Mouse (Mus musculus) gastrocnemius, postnatal 14 days (tissue): ENCODE results near the gene Serpinf2. TPM values are rescaled to one million over a fixed set of nuclear protein-coding genes. Genes with fewer than 3 reads are reported as not detected.
"Not testable (repeated sequence)": the region's sequence is repeated elsewhere in the genome, so short reads cannot be mapped to it uniquely, and the experiment has no call there.

Source experiments
- DNase-seq: peaks from one replicate; pipeline ENCODE4 v3.0.0; 2021; ENCODE audit warnings: mixed read lengths
- intact Hi-C: fragments of 180-260 bp; cut with DNase I; formaldehyde crosslinking; loops from one replicate; pipeline ENCODE4 v1.15.1; 2025; ENCODE audit warnings: low total_unique reads
- microRNA-seq, 2 experiments: library from miRNA; unstranded; fragments of <30 nt; microRNA quantifications; one replicate each; pipeline ENCODE4 v1.2.0; 2021
- total RNA-seq, 2 experiments: library from RNA; stranded (reverse); gene quantifications; 2 replicates each; pipeline ENCODE4 v1.2.3; 2021

The Serpinf2 gene
- total RNA-seq, 2 experiments from 2014 or later, result not detected

DNA sequence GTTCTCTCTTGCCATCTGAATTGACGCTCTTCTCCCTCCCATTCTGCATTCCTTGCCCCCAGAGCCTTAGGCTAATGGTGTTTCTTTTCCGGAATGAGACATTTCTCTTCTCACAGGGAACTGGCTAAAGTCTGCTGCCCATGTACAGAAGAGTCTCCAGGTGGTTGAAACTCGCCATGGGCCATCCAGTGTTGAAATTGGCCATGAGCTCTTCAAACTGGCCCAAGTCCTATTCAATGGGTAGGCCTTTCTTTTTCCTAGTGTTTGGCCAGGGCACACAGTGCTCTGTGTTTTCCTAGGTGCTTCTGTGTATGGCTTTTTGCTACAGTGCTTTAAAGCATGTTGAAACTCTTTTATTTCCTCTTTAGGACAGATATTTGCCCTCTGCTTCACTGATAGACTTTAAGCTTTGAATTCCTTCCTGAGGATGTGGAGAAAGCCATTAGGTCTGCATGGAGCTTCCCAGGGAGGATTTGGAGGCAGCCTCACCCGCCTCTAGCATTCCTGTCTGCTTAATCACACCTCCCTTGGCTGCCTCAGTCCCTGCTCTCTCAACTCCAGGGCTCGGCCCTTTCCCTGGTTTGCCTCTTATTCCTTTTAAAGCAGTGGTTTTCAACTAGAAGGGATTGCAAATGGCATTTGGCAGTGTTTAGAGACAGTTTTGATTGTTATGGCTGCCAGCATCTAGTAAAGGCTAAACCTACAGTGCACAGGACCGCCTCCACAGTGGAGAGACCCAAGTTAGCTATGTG lies 35.9 kb downstream of the Serpinf2 start:
- intact Hi-C loops, result loop anchor here (10.0 kb wide), 1 partner anchor 101 kb away; no protein-coding TSS in a partner anchor
- peak; percentile 62 for DNase-seq

DNA sequence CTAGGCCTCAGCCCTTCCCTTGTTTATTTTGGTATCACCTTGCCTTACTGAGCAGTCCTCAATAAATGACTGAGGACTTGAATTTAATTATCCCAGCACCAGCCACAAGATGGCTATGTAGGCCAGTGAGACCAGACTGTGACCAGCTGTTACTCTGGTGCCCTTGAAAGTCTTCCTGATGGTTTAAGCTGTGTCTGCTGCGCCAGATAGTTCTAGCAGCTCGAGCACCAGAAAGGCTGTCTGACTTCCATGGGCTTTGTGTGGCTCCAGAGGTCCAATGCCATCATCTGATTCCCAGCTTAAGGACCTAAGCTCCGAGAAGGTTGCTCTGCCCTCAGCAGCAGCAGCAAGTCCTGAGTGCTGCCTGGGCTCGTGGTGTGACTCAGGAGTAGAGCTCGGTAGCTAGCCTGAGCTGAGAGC lies 37.1 kb downstream of the Serpinf2 start:
- peak; percentile 43 for DNase-seq
- intact Hi-C loops, result loop anchor here (10.0 kb wide), 1 partner anchor 103 kb away; no protein-coding TSS in a partner anchor

- intact Hi-C loops, result loop anchor here (10.0 kb wide), 1 partner anchor 105 kb away; no protein-coding TSS in a partner anchor
- DNase-seq, result no peak
Observed at GRCm38 (mm10) chr11:75400099-75400498, 39.3 kb downstream of the Serpinf2 start.

DNA sequence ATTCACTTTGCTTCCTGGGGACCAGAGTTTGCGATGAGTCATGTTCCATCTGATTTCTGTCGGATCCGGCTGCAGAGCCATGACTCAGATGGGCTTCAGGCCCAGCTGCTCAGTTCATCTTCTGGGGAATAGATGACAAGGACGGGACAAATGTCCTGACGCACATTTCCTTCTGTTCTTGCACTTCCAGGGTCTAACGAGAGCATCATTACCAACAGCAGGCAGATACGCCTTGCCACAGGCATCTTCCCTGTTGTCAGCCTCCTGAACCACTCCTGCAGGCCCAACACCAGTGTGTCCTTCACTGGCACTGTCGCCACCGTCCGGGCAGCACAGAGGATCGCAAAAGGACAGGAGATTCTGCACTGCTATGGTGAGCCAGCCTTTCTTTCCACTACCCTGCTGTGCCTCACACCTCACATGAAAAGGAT lies 40.0 kb downstream of the Serpinf2 start:
- intact Hi-C loops, result no loop called here
- no peak for DNase-seq

DNA sequence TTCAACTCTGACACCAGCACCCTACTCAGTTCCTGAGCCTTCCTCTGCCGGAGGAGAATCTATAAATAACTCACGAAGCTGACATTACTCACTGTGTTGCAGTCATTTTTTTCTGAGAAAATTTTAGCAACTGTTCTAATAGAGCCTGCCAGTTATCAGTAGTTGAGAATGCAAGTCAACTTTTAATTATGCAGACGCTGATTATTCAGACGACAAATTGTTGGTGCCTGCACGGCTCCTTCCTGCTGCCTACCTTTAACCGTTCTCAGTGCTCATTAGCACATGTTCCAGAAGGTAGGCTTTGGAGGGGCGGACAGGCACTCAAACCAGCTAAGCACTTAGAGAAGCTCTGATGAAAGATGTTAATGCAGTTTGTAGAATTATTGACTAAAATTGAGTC lies 41.9 kb downstream of the Serpinf2 start:
- DNase-seq, result no peak
- intact Hi-C loops, result no loop called here

DNA sequence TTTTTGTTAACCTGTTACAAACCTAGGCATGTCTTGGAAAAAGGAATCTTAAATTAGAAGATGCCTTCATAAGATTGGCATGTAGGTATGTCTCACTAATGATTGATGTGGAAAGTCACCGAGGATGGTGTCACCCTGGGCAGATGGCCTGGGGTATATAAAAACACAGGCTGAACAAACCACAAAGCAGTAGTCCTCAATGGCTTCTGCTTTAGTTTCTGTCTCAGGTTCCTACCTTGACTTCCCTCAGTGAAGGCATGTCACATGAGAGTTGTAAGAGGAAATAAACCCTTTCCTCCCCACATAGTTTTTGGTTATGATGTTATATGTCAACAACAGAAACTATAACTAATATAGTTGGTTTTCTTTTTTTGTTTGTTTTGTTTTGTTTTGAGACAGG lies 43.8 kb downstream of the Serpinf2 start:
- intact Hi-C loops, result no loop called here
- no peak for DNase-seq

DNA sequence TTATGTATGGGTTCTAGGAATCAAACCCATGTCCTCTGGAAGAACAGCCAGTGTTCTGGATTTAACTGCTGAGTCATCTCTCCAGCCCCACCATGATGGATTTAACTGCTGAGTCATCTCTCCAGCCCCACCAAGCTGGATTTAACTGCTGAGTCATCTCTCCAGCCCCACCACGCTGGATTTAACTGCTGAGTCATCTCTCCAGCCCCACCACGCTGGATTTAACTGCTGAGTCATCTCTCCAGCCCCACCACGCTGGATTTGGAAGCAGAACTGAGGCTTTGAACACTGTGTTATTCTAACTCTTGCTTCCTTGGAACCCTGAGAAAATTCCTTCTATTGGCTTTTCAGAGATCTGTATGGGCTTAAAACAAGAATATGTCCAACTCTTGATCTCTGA lies 55.9 kb downstream of the Serpinf2 start:
- DNase-seq, intact Hi-C loops: not testable (repeated sequence)

Small RNAs within 50 kb of the gene (microRNA-seq; reads per million reads assigned to microRNA genes)
- gene Mir22, result 18,797 to 32,423 reads per million in 2 experiments

Other genes with a start within 250 kb of the Serpinf2 start
- gene Dph1, start 248.3 kb downstream of the Serpinf2 start, total RNA-seq, result 1 to 10 TPM; 6.6 to 6.9 TPM
- 1 to 10 TPM; 2.1 to 3.0 TPM for gene Rtn4rl1, start 245.8 kb downstream of the Serpinf2 start, total RNA-seq
- 10 to 100 TPM; 63.3 to 64.6 TPM for gene Rpa1, start 91.3 kb downstream of the Serpinf2 start, total RNA-seq
- gene Smyd4, start 91.2 kb downstream of the Serpinf2 start, total RNA-seq, result 1 to 10 TPM; 3.3 to 5.7 TPM
- 100 to 1,000 TPM; 128 to 156 TPM for gene Serpinf1, start 16.9 kb downstream of the Serpinf2 start, total RNA-seq
- 1 to 10 TPM; 6.0 TPM for gene Wdr81, start 15.1 kb upstream of the Serpinf2 start, total RNA-seq
- gene Tlcd2, start 22.1 kb upstream of the Serpinf2 start, total RNA-seq, result 10 to 100 TPM; 17.3 to 23.0 TPM
- 10 to 100 TPM; 64.9 to 68.5 TPM for gene Prpf8, start 47.2 kb upstream of the Serpinf2 start, total RNA-seq
- gene Rilp, start 70.5 kb upstream of the Serpinf2 start, total RNA-seq, result 10 to 100 TPM; 40.5 to 41.3 TPM
- 1 to 10 TPM; 7.1 to 7.2 TPM for gene Scarf1, start 73.9 kb upstream of the Serpinf2 start, total RNA-seq
- 10 to 100 TPM; 25.3 to 30.8 TPM for gene Slc43a2, start 92.1 kb upstream of the Serpinf2 start, total RNA-seq
- 100 to 1,000 TPM; 176 to 185 TPM for gene Pitpna, start 148.5 kb upstream of the Serpinf2 start, total RNA-seq
- 10 to 100 TPM; 17.0 to 23.0 TPM for gene Inpp5k, start 191.4 kb upstream of the Serpinf2 start, total RNA-seq
- gene Myo1c, start 210.9 kb upstream of the Serpinf2 start, total RNA-seq, result 10 to 100 TPM; 50.5 to 51.8 TPM
- gene Crk, start 239.7 kb upstream of the Serpinf2 start, total RNA-seq, result 10 to 100 TPM; 44.6 to 45.4 TPM